Mouse (Mus musculus) kidney, adult 18-20 months (tissue): ENCODE measurements around the gene Gulp1.
A peak's percentile ranks its signal among the peaks of the same experiment; 100 is the strongest.

Experiments
- DNase-seq: peaks from one replicate; pipeline ENCODE4 v3.0.0; 2021

Gene Gulp1

GRCm38 (mm10) chr1:44551461-44552370 is at the start of gene Gulp1:
TSS of gene Gulp1 (plus strand) at chr1:44551511.
- DNase-seq, result peak; percentile 74

- no peak for DNase-seq
Measured at GRCm38 (mm10) chr1:44550261-44550660, 1.1 kb upstream of the Gulp1 start.

GRCm38 (mm10) chr1:44552371-44552841 is 1.1 kb downstream of the Gulp1 start:
- peak; percentile 59 for DNase-seq

GRCm38 (mm10) chr1:44553166-44553898 is 2.0 kb downstream of the Gulp1 start:
- DNase-seq, result peak; percentile 8

- no peak for DNase-seq
Measured at GRCm38 (mm10) chr1:44567431-44567830, 16.1 kb downstream of the Gulp1 start.

GRCm38 (mm10) chr1:44568296-44568695 is 17.0 kb downstream of the Gulp1 start:
- no peak for DNase-seq

- no peak for DNase-seq
Measured at GRCm38 (mm10) chr1:44576001-44576400, 24.7 kb downstream of the Gulp1 start.

GRCm38 (mm10) chr1:44576610-44577009 is 25.3 kb downstream of the Gulp1 start:
- no peak for DNase-seq

GRCm38 (mm10) chr1:44580390-44580789 is 29.1 kb downstream of the Gulp1 start:
- no peak for DNase-seq

GRCm38 (mm10) chr1:44584886-44585385 is 33.6 kb downstream of the Gulp1 start:
- DNase-seq, result no peak

- DNase-seq, result no peak
Measured at GRCm38 (mm10) chr1:44591742-44592141, 40.4 kb downstream of the Gulp1 start.

GRCm38 (mm10) chr1:44593109-44593508 is 41.8 kb downstream of the Gulp1 start:
- no peak for DNase-seq

- no peak for DNase-seq
Measured at GRCm38 (mm10) chr1:44598312-44598711, 47.0 kb downstream of the Gulp1 start.

GRCm38 (mm10) chr1:44613294-44614041 is 62.2 kb downstream of the Gulp1 start:
- DNase-seq, result no peak

GRCm38 (mm10) chr1:44618751-44619150 is 67.4 kb downstream of the Gulp1 start:
- no peak for DNase-seq

- DNase-seq, result no peak
Measured at GRCm38 (mm10) chr1:44634481-44634880, 83.2 kb downstream of the Gulp1 start.

- no peak for DNase-seq
Measured at GRCm38 (mm10) chr1:44645678-44646276, 94.5 kb downstream of the Gulp1 start.

- no peak for DNase-seq
Measured at GRCm38 (mm10) chr1:44678974-44679373, 127.7 kb downstream of the Gulp1 start.

GRCm38 (mm10) chr1:44679415-44679814 is 128.1 kb downstream of the Gulp1 start:
- DNase-seq, result no peak

GRCm38 (mm10) chr1:44682556-44682955 is 131.2 kb downstream of the Gulp1 start:
- DNase-seq, result no peak

- no peak for DNase-seq
Measured at GRCm38 (mm10) chr1:44683723-44684122, 132.4 kb downstream of the Gulp1 start.

GRCm38 (mm10) chr1:44720785-44721410 is 169.6 kb downstream of the Gulp1 start:
- no peak for DNase-seq
